Mouse (Mus musculus): Measurements from ENCODE around the gene Map7d1. TPM values are rescaled to one million over a fixed set of nuclear protein-coding genes. Genes with fewer than 3 reads are reported as not detected.

The Map7d1 gene
- polyA plus RNA-seq, 1 experiment from 2014 or later: 60.9 TPM

GRCm38 (mm10) chr4:126287302-126287995 is 31.3 kb upstream of the Map7d1 start:
- DNase-seq (ENCODE audit: low spot score): no peak
- H3K27me3 ChIP-seq (replicated peaks; ENCODE audit: low read depth, poor library complexity, severe bottlenecking): peaks cover 86% of the 10 kb centered on the region
- H3K9me3 ChIP-seq: 0 out of 2 replicates have a peak, but pooled peaks cover 7% of the 10 kb centered on the region
- peak overlapping the region; percentile 59 for H3K4me3 ChIP-seq
- 40% methylated on average over 11 of the region's 11 CpGs for WGBS
- H3K4me1 ChIP-seq: peaks cover 62% of the 10 kb centered on the region
- no peak overlapping the region for H3K27ac ChIP-seq (replicated peaks)
- H3K36me3 ChIP-seq (replicated peaks): no peaks in the 10 kb centered on the region

- H3K4me1 ChIP-seq: peaks cover 71% of the 10 kb centered on the region
- H3K27ac ChIP-seq (replicated peaks): peak within 1 kb of the TSS; percentile 68
- 2% methylated on average over 42 of the region's 42 CpGs for WGBS
- no peaks in the 10 kb centered on the region for H3K36me3 ChIP-seq (replicated peaks)
- H3K4me3 ChIP-seq: peak within 1 kb of the TSS; percentile 59
- DNase-seq (ENCODE audit: low spot score): peak; percentile 61
- peaks cover 88% of the 10 kb centered on the region for H3K27me3 ChIP-seq (replicated peaks; ENCODE audit: low read depth, poor library complexity, severe bottlenecking)
- 0 out of 2 replicates have a peak, but pooled peaks cover 7% of the 10 kb centered on the region for H3K9me3 ChIP-seq
Measured at GRCm38 (mm10) chr4:126286492-126286891, 30.3 kb upstream of the Map7d1 start, which contains the start of gene Col8a2. Col8a2 (plus strand) TSS chr4:126286793.

GRCm38 (mm10) chr4:126283582-126283981 is 27.4 kb upstream of the Map7d1 start:
- H3K27ac ChIP-seq (replicated peaks): peak overlapping the region; percentile 40; the same call in 1 of the 2 replicates
- peaks cover 77% of the 10 kb centered on the region for H3K4me1 ChIP-seq
- DNase-seq (ENCODE audit: low spot score): no peak
- H3K27me3 ChIP-seq (replicated peaks; ENCODE audit: low read depth, poor library complexity, severe bottlenecking): peaks cover 61% of the 10 kb centered on the region
- no peaks in the 10 kb centered on the region for H3K36me3 ChIP-seq (replicated peaks)
- H3K9me3 ChIP-seq: 0 out of 2 replicates have a peak, but pooled peaks cover 7% of the 10 kb centered on the region
- H3K4me3 ChIP-seq: no peak overlapping the region
- WGBS: 91% methylated on average over 8 of the region's 8 CpGs

DNA sequence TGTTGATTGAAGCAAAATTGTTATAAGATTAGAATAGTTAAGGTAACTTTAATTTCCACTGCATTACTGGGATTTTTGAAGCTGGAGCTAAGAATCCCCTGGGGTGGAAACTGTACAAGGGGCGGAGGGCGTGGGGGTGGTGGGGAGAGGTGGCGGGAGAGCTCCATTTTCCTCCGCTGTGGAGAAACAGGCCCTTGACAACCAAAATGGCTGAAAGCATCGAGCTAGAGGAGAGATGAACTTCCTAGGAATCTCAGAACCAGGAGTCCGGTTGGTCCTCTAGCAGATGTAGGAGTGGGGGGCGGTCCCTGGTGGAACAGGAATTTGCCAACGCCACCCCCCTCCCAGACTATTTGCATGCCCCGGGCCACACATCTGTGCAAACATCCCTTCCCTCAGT is 25.6 kb upstream of the Map7d1 start:
- H3K27me3 ChIP-seq (replicated peaks; ENCODE audit: low read depth, poor library complexity, severe bottlenecking): peaks cover 42% of the 10 kb centered on the region
- H3K9me3 ChIP-seq: 0 out of 2 replicates have a peak, but pooled peaks cover 7% of the 10 kb centered on the region
- H3K27ac ChIP-seq (replicated peaks): peak overlapping the region; percentile 79
- peaks cover 75% of the 10 kb centered on the region for H3K4me1 ChIP-seq
- DNase-seq (ENCODE audit: low spot score): peak; percentile 64
- no peaks in the 10 kb centered on the region for H3K36me3 ChIP-seq (replicated peaks)
- H3K4me3 ChIP-seq: no peak overlapping the region
- WGBS: 52% methylated on average over 9 of the region's 9 CpGs

GRCm38 (mm10) chr4:126278961-126279360 is 22.8 kb upstream of the Map7d1 start:
- Histone ChIP-seq H3K4me3 (peak overlapping the region; percentile 39), H3K4me1 (peaks cover 62% of the 10 kb centered on the region), H3K27ac (replicated peaks) (peak overlapping the region; percentile 86), H3K36me3 (replicated peaks) (peaks cover 21% of the 10 kb centered on the region), H3K9me3 (no peaks in the 10 kb centered on the region), H3K27me3 (replicated peaks; ENCODE audit: low read depth, poor library complexity, severe bottlenecking) (peaks cover 14% of the 10 kb centered on the region)
- peak; percentile 51 for DNase-seq (ENCODE audit: low spot score)
- 45% methylated on average over 9 of the region's 9 CpGs for WGBS

DNA sequence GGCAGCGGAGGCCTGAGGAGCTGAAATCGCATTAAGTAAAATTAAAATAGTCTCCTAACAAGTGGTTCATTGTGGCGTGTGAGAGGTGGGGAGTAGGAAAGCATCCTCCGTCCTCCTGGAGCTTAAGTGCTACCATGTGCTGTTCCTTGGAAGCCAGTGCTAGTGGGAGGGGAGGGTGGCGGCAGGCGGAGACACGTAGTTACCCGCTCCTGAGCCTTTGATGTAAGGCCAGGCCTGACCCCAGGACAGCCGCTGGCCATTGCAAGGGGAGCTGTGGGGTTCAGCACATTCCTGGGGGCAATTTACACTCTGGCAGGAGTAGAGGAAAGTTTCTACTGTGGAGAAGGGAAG is 22.4 kb upstream of the Map7d1 start:
- Histone ChIP-seq H3K36me3 (replicated peaks) (peaks cover 26% of the 10 kb centered on the region), H3K27ac (replicated peaks) (peak overlapping the region; percentile 86), H3K27me3 (replicated peaks; ENCODE audit: low read depth, poor library complexity, severe bottlenecking) (peaks cover 10% of the 10 kb centered on the region), H3K9me3 (no peaks in the 10 kb centered on the region), H3K4me1 (peaks cover 59% of the 10 kb centered on the region), H3K4me3 (peak overlapping the region; percentile 39)
- peak; percentile 83 for DNase-seq (ENCODE audit: low spot score)
- 15% methylated on average over 9 of the region's 9 CpGs for WGBS

GRCm38 (mm10) chr4:126277906-126278564 is 21.9 kb upstream of the Map7d1 start:
- Histone ChIP-seq H3K9me3 (no peaks in the 10 kb centered on the region), H3K4me3 (peak overlapping the region; percentile 39), H3K36me3 (replicated peaks) (peaks cover 31% of the 10 kb centered on the region), H3K4me1 (peaks cover 54% of the 10 kb centered on the region), H3K27me3 (replicated peaks; ENCODE audit: low read depth, poor library complexity, severe bottlenecking) (peaks cover 5% of the 10 kb centered on the region), H3K27ac (replicated peaks) (peak overlapping the region; percentile 86)
- WGBS: 4% methylated on average over 13 of the region's 13 CpGs
- peak; percentile 75 for DNase-seq (ENCODE audit: low spot score)

- WGBS: 92% methylated on average over 13 of the region's 13 CpGs
- H3K27ac ChIP-seq (replicated peaks): no peak overlapping the region
Measured at GRCm38 (mm10) chr4:126275681-126276131, 19.6 kb upstream of the Map7d1 start.

DNA sequence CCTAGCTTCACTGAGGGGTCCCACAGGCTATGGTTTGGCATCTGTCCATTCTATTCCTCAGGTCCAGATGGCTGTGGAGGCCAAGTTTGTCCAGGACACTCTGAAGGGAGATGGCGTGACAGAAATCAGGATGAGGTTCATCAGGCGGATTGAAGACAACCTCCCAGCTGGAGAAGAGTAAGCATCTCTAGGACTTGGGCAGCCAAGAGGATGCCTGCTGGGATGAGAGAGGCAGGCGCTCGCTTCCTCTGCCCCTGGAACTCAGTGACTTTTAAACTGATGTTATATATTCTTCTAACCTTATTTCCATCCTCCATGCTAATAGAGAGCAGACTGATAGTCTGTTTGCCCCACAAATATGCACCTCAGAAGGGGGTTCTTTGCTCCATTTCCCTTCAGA is 18.9 kb upstream of the Map7d1 start:
- 91% methylated on average over 4 of the region's 4 CpGs for WGBS
- DNase-seq (ENCODE audit: low spot score): no peak
- Histone ChIP-seq H3K9me3 (no peaks in the 10 kb centered on the region), H3K4me3 (no peak overlapping the region), H3K36me3 (replicated peaks) (peaks cover 41% of the 10 kb centered on the region), H3K27ac (replicated peaks) (no peak overlapping the region), H3K4me1 (peaks cover 28% of the 10 kb centered on the region), H3K27me3 (replicated peaks; ENCODE audit: low read depth, poor library complexity, severe bottlenecking) (no peaks in the 10 kb centered on the region)

More at GRCm38 (mm10) chr4:126275681-126276131, 19.6 kb upstream of the Map7d1 start:
- no peaks in the 10 kb centered on the region for H3K27me3 ChIP-seq (replicated peaks; ENCODE audit: low read depth, poor library complexity, severe bottlenecking)
- H3K36me3 ChIP-seq (replicated peaks): peaks cover 41% of the 10 kb centered on the region
- no peak for DNase-seq (ENCODE audit: low spot score)
- no peaks in the 10 kb centered on the region for H3K9me3 ChIP-seq
- peaks cover 33% of the 10 kb centered on the region for H3K4me1 ChIP-seq
- H3K4me3 ChIP-seq: no peak overlapping the region

DNA sequence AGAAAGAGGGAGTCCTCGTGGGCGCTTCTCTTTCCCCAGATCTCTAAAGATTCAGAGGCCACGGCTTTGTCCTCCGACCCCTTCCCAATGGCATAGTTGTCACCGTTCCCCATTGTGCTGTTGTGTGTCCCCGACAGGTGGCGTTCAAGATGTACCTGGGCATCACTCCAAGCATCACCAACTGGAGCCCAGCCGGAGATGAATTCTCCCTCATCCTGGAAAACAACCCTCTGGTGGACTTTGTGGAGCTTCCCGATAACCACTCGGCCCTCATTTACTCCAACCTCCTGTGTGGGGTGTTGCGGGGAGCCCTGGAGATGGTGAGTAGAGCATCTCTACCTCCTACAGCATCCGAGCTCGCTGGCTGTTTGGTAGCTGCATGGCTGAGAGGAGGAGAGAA is 17.6 kb upstream of the Map7d1 start:
- no peak for DNase-seq (ENCODE audit: low spot score)

GRCm38 (mm10) chr4:126269292-126269691 is 13.1 kb upstream of the Map7d1 start:
- peaks cover 28% of the 10 kb centered on the region for H3K36me3 ChIP-seq (replicated peaks)
- no peak overlapping the region for H3K27ac ChIP-seq (replicated peaks)
- H3K4me1 ChIP-seq: no peaks in the 10 kb centered on the region
- no peaks in the 10 kb centered on the region for H3K27me3 ChIP-seq (replicated peaks; ENCODE audit: low read depth, poor library complexity, severe bottlenecking)
- no peaks in the 10 kb centered on the region for H3K9me3 ChIP-seq
- no peak overlapping the region for H3K4me3 ChIP-seq
- 83% methylated on average over 3 of the region's 3 CpGs for WGBS
- no peak for DNase-seq (ENCODE audit: low spot score)

More for the DNA sequence above, 17.6 kb upstream of the Map7d1 start:
- Histone ChIP-seq H3K4me1 (peaks cover 17% of the 10 kb centered on the region), H3K9me3 (no peaks in the 10 kb centered on the region), H3K36me3 (replicated peaks) (peaks cover 41% of the 10 kb centered on the region), H3K4me3 (no peak overlapping the region), H3K27ac (replicated peaks) (no peak overlapping the region), H3K27me3 (replicated peaks; ENCODE audit: low read depth, poor library complexity, severe bottlenecking) (no peaks in the 10 kb centered on the region)
- 76% methylated on average over 13 of the region's 13 CpGs for WGBS

DNA sequence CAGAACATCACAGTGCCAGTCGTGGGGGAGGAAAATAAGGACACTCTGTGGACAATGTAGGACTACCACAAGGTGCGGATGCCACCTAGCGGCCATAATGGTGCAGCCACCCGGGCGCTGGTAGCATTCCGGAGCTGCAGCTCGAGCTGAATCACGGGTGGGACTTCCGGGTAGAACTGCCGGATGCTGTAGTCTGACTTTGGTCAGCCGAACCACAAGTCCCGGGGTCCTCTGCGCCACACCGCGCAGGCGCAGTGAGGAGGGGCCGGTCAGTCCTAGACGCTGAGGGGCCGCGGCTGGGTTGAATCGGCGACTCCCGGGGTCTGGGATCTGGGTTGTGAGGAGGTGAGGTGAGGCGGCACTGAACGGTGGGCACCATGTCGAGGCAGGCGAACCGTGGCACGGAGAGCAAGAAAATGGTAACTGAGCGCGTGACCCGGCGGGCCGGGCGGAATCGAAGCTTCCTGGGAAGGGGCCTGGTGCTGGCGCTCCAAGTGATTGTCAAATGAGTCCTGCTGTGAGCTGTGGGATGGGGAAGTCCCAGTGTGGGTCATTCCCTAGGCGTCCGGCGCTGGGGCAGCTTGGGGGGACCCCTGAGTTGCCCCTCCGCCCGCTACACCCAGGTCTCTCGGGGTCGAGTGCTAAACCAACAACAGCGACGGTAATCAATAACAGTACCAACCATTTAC is 6.1 kb upstream of the Map7d1 start, which contains the start of gene Trappc3:
Gene Trappc3 (plus strand): TSS at position 207 of the 689 bp plus-strand sequence.
- WGBS: under 1% methylated on average over 46 of the region's 46 CpGs

More for the DNA sequence above, 6.1 kb upstream of the Map7d1 start, which contains the start of gene Trappc3:
- H3K4me3 ChIP-seq: peak within 1 kb of the TSS; percentile 90
- H3K27me3 ChIP-seq (replicated peaks; ENCODE audit: low read depth, poor library complexity, severe bottlenecking): no peaks in the 10 kb centered on the region
- peaks cover 5% of the 10 kb centered on the region; the same call in 1 of the 2 replicates for H3K36me3 ChIP-seq (replicated peaks)
- H3K27ac ChIP-seq (replicated peaks): peak within 1 kb of the TSS; percentile 91
- H3K9me3 ChIP-seq: no peaks in the 10 kb centered on the region
- peak; percentile 99 for DNase-seq (ENCODE audit: low spot score)
- peaks cover 60% of the 10 kb centered on the region for H3K4me1 ChIP-seq

All from embryonic facial prominence, embryonic 10.5 days (tissue).